ENCODE assay signal across 11 mouse cellular contexts in genomic region chr15:88829791-88830440, GRCm38 (mm10). TPM values are rescaled to one million over a fixed set of nuclear protein-coding genes. Genes with fewer than 3 reads are reported as not detected.
DNase-seq lines count a peak whose midpoint lies in the region; ATAC-seq and TF ChIP-seq lines count a peak whose summit lies in the region.
"Had no signal": no experiment of that assay in that cellular context is flagged by ENCODE, and none has a peak within 500 bp of the region (broad histone marks: within the 10 kb centered on the region; RNA-seq: fewer than 3 reads in every experiment).

No protein-coding gene starts in this region.

- ATAC-seq in megakaryocyte-erythroid progenitor cell, adult 5-6 weeks (replicated peaks; ENCODE audit: low FRiP score, low TSS enrichment, poor library complexity, severe bottlenecking), result no peak
- ATAC-seq: hindbrain, embryonic 16.5 days had no signal

- H3K27ac ChIP-seq in layer of hippocampus, adult 2 months, result no peak overlapping the region
- H3K27ac ChIP-seq: liver, embryonic 13.5 days; macrophage had no signal

- H3K4me3 ChIP-seq in layer of hippocampus, adult 2 months, result no peak overlapping the region
- H3K4me3 ChIP-seq: liver, embryonic 13.5 days had no signal

- TF ChIP-seq CTCF in layer of hippocampus, adult 2 months (conservative IDR thresholded peaks at IDR 0.05), result peak; percentile 32

- peak; percentile 53 to 67 for DNase-seq in frontal cortex, postnatal 36 days (ENCODE audit: low spot score in 2 of 2)
- no peak for DNase-seq in frontal cortex, postnatal 10 days (ENCODE audit: low spot score in 2 of 2)
- no peak for DNase-seq in layer of hippocampus, adult 2 months (ENCODE audit: low spot score in 2 of 2)
- DNase-seq in layer of hippocampus, adult 9-11 months, result no peak
- peak; percentile 36 for DNase-seq in adrenal gland, postnatal 25 days
- DNase-seq in kidney, postnatal 10 days, result peak; percentile 59
- DNase-seq: liver, embryonic 13.5 days; thymus, postnatal 25 days had no signal

RNA-seq across cellular contexts. Expression of gene Creld2, which starts 10.5 kb away (rescaled TPM):
- total RNA-seq in layer of hippocampus, adult 2 months (2021), result 10 to 100 TPM; 21.4 to 26.5 TPM
- 35.1 and 37.8 TPM in 2 replicates for total RNA-seq in adrenal gland, postnatal 25 days (2021)
- total RNA-seq in megakaryocyte-erythroid progenitor cell, adult 5-6 weeks (2014; fragmentation: Nextera tagmentation), result 24.8 and 29.7 TPM in 2 replicates
- total RNA-seq in megakaryocyte-erythroid progenitor cell, adult 5-6 weeks (2017), result 47.8 and 50.9 TPM in 2 replicates

RNA-seq across cellular contexts. Expression of gene Alg12, which starts 10.8 kb away (rescaled TPM):
- total RNA-seq in layer of hippocampus, adult 2 months (2021), result 10 to 100 TPM; 10.1 to 13.3 TPM
- 13.7 and 16.3 TPM in 2 replicates for total RNA-seq in adrenal gland, postnatal 25 days (2021)
- 2.8 and 8.3 TPM in 2 replicates for total RNA-seq in megakaryocyte-erythroid progenitor cell, adult 5-6 weeks (2014; fragmentation: Nextera tagmentation)
- 3.3 and 5.2 TPM in 2 replicates for total RNA-seq in megakaryocyte-erythroid progenitor cell, adult 5-6 weeks (2017)

RNA-seq across cellular contexts. Expression of gene Pim3, which starts 32.1 kb away (rescaled TPM):
- 10 to 100 TPM; 29.9 to 37.9 TPM for total RNA-seq in layer of hippocampus, adult 2 months (2021)
- total RNA-seq in adrenal gland, postnatal 25 days (2021), result 71.8 and 89.5 TPM in 2 replicates
- 5.1 and 6.4 TPM in 2 replicates for total RNA-seq in megakaryocyte-erythroid progenitor cell, adult 5-6 weeks (2014; fragmentation: Nextera tagmentation)
- 5.5 and 12.5 TPM in 2 replicates for total RNA-seq in megakaryocyte-erythroid progenitor cell, adult 5-6 weeks (2017)

Comparison
In these comparisons a context has a peak if more than half of its experiments do, and no peak if none do; other contexts are left out.
1. DNase-seq: peak in frontal cortex, postnatal 36 days (2 of 2), adrenal gland, postnatal 25 days (single experiment) and kidney, postnatal 10 days (single experiment); none in frontal cortex, postnatal 10 days (0 of 2), layer of hippocampus, adult 2 months (0 of 2) and layer of hippocampus, adult 9-11 months (single experiment).